Mouse (Mus musculus) adrenal gland, adult 18-20 months (tissue): ENCODE results near the gene Olfr1344. TPM values are rescaled to one million over a fixed set of nuclear protein-coding genes. Genes with fewer than 3 reads are reported as not detected.
"Not testable (repeated sequence)": the region's sequence is repeated elsewhere in the genome, so short reads cannot be mapped to it uniquely, and the experiment has no call there.

Experiments used
- DNase-seq, 2 experiments: peaks; one replicate each; pipeline ENCODE4 v3.0.0; 2021 to 2022; ENCODE audit warnings: low spot score in 2 of 2
- long read RNA-seq, 2 experiments: library from polyadenylated mRNA; stranded (forward); transcript quantifications; one replicate each; pipeline ENCODE4 v2.0.0; 2021
- total RNA-seq, 2 experiments: library from RNA; stranded (reverse); gene quantifications; 1 replicate in 1 of 2; 2 replicates in 1 of 2; pipeline ENCODE4 v1.2.3; 2021

Olfr1344 gene
- total RNA-seq = not detected
- long read RNA-seq, experiment 1 = 0 reads
- long read RNA-seq, experiment 2 = 0 reads

GRCm38 (mm10) chr7:6438388-6438787 is at the start of gene Olfr1344:
Olfr1344 (plus strand) TSS chr7:6438688.
- no peak for DNase-seq

DNA sequence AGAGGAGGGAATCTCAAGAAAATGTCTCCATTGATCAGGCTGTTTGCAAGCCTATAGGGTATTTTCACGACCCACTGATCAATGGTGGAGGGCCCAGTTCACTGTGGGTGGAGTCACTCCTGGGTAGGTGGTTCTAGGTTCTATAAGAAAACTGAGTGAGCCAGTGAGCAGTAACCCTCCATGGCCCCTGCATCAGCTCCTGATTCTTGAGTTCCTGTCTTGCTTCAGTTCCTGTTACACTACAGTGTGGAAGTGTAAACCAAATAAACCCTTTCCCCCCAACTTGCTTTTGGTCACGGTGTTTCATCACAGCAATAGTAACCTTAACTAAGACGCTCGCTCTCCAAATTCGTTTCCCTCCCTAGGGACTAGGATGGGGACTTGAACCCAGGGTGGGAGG is 49.5 kb upstream of the Olfr1344 start:
- DNase-seq = no peak

- DNase-seq = no peak
Observed at GRCm38 (mm10) chr7:6389449-6389848, 49.0 kb upstream of the Olfr1344 start.

- DNase-seq = peak; percentile 36 to 37
Observed at GRCm38 (mm10) chr7:6397996-6398975, 40.2 kb upstream of the Olfr1344 start, which contains the start of gene Smim17. Smim17 (plus strand) TSS chr7:6398715.

DNA sequence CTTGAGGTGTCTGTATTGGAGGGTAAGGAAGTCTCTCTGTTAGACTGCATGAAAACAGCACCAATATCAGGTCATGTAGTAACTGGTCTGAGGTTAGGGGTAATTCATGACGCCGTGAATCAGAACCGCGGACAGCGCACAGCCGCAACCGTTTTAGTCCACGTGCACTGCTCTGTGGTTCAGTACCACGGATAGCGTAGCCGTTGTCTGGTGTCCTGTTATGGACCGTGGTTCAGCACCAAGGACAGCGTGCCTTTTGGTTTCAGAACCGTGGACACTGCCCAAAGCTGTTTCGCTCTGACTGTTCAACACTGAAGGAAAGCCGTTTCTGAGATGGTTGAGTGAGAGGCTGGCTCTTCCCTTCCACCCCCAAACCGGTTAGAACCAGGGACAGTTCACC is 28.4 kb upstream of the Olfr1344 start, which contains the start of gene Gm20715:
Gene Gm20715, plus strand, starts transcription at position 235 of the 400 bp plus-strand sequence.
- peak; percentile 88 to 92 for DNase-seq

GRCm38 (mm10) chr7:6414626-6415441 is 23.7 kb upstream of the Olfr1344 start:
- DNase-seq = no peak

- no peak for DNase-seq
Observed at GRCm38 (mm10) chr7:6415442-6415787, 23.1 kb upstream of the Olfr1344 start.

- DNase-seq = no peak
Observed at GRCm38 (mm10) chr7:6419894-6420293, 18.6 kb upstream of the Olfr1344 start.

GRCm38 (mm10) chr7:6429381-6429780 is 9.1 kb upstream of the Olfr1344 start:
- no peak for DNase-seq

DNA sequence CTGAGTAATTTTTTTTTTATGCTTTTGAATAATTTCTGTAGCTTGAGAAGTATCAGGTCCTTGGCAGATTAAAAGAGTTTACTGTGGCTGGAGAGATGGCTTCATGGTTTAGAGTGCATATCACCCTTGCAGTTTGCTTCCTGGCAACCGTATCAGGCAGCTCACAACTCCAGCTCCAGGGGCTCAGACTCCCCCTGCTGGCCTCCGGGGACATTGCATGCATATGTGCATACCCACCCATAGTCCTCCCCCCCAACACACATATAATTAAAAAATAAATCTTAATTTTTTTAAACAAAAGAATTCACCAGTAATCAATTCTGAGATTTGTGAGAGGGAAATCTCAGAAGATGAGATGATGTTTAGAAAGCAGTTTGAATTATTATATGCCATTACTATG is 8.1 kb upstream of the Olfr1344 start:
- peak; percentile 17 to 26 for DNase-seq

- DNase-seq = no peak
Observed at GRCm38 (mm10) chr7:6441173-6441572, 2.7 kb downstream of the Olfr1344 start.

GRCm38 (mm10) chr7:6447771-6448170 is 9.3 kb downstream of the Olfr1344 start:
- DNase-seq = no peak

GRCm38 (mm10) chr7:6455868-6456267 is 17.4 kb downstream of the Olfr1344 start, which contains the start of gene Olfr1336:
Olfr1336 (plus strand) TSS chr7:6456168.
- no peak for DNase-seq

DNA sequence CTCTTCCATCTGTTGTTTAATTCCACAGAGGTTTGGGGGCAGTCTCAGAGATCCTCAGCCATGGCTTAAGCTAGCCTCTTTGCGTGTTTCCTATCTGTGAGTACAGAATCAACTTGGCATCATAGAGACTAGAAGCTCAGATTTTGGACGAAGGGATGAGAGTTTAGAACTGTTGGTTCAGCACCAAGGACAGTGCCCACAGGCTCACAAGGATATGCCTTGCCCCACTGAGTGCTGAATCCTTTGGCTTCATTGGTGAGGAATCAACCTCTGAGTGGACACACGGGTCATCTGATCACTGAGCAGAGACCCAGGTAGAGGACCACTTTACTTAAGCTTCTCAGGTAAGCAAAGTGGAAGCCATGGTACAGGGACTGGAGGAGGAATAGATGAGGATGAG is 17.9 kb downstream of the Olfr1344 start:
- no peak for DNase-seq

DNA sequence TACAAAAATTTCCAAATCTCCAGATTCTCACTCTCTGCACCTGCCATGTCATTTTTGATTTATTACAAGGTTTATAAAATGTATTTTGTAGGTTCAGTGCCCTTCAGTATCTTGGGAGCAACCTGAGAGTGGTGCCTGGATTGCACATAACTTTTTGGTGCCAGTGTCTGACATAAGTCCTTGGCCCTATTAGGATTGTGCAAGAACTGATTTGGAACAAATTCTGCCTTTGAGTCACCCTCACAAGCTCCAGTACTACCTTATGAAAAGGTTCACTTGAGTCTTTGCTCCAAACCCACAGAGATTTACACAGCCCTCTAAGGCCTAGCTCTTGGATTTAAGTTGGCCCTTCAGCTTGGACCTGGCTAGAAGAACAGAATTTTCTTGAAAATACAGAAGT is 28.5 kb downstream of the Olfr1344 start, which contains the start of gene Olfr1346:
Gene Olfr1346, plus strand, starts transcription at position 151 of the 400 bp plus-strand sequence.
- no peak for DNase-seq

DNA sequence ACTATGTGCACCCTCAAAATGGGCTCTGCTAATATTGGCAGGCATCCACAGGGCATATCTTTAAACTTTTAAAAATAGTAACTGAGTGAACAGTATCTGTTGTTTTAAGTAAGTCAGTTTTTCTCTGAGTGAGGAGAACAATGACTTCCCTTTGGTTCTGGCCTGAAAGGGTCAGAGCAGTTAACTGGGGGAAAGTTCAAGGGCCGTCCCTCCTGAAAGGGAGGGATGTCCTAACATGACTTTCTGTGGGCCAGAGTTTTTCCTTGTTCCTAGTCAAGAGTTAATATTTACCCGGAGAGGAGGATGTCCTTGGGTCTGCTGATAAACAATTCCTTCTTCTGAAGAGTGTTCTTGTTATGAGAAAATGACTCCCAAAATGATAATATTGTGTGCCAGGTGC is 39.1 kb downstream of the Olfr1344 start:
- not testable (repeated sequence) for DNase-seq

DNA sequence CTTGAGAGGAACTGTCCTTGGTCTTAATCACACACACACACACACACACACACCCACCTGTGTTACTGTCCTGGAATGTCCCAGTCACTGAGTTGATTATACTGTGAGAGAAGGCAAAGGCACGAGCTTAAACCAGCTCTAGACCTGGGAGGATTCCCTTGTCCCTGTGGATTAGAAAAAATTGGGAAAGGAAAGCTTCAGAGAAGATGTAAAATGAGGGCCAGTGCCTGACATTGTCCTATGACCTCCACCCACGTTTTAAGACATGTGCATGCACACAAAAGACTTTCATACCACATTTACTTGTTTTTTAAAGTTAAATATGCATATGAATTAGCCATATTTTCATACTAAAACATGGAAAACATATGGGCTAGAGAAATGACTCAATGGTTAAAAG is 48.4 kb downstream of the Olfr1344 start, which contains the start of gene Olfr5:
Gene Olfr5, minus strand, starts transcription at position 101 of the 400 bp plus-strand sequence.
- DNase-seq = no peak
